ENCODE assay signal across 15 mouse cellular contexts in genomic region chr2:136620969-136621368, GRCm38 (mm10).
"Had no signal": no experiment of that assay in that cellular context is flagged by ENCODE, and none has a peak within 500 bp of the region (broad histone marks: within the 10 kb centered on the region; RNA-seq: fewer than 3 reads in every experiment).

No protein-coding gene starts in this region.

- H3K27ac ChIP-seq: neural tube, embryonic 15.5 days; stomach, embryonic 15.5 days; stomach, postnatal 0 days had no signal

- H3K4me3 ChIP-seq: neural tube, embryonic 15.5 days; stomach, embryonic 15.5 days had no signal

- DNase-seq: retina, postnatal 1 day; right cerebral cortex, adult 18-20 months; right cerebral cortex, postnatal 14 days; right cerebral cortex, postnatal 25 days; right cerebral cortex, postnatal 4 days; spleen, adult 18-20 months; thymus, adult 18-20 months; thymus, adult 2 months; thymus, postnatal 14 days; thymus, postnatal 25 days; thymus, postnatal 36 days; thymus, postnatal 4 days had no signal
